Mouse (Mus musculus): Measurements from ENCODE around the gene Pip4k2b.

DNA sequence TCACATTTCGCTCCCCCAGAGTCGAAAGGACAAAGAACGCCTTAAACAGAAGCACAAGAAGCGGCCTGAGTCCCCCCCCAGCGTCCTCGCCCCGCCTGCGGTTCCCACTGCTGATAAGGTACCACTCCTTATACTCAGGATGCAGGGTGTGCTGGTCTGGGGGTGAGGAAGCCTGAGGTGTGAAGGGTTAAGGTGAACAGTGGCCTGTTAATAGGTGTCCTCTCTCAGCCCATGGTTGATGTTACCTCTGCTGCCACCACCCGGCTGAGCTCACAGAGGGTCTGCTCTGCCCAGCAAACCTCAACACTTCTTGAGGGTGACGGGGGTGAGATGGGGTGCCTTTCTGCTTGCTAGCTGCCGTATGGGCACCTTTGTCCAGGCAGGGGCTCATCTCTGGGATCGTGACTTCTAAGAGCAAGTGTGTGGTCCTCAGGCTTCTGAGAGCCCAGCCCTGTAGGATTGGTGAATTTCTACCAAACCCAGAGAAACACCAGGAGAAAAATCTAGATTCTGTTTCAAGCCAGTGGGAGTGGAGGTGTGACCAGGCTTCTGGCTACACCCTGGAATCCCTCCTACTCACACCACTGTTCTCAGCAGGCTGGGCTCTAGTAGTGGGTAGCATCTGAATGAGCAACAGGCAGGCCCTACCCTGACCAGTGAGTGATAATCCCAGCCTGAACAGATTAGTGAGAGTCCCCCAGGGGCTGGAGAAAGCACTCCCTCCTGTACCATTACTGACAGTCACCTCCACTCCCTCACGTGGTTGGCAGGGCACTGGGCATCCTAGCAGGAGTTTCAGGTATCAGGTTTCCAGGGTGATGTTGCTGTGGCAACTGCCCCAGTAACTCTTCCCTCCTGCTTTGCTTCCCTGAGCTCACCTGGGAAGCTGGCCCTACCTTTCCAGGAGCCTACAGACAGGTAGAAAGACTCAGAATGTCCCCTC, 74.0 kb downstream of the Pip4k2b start:
- TF ChIP-seq CTCF (IDR thresholded peaks at IDR 0.05; ENCODE audit: borderline replicate concordance, extremely low read depth, insufficient read depth, insufficient read length), result no peak
- no peak for TF ChIP-seq POLR2A (IDR thresholded peaks at IDR 0.05; ENCODE audit: borderline replicate concordance, extremely low read depth, insufficient read depth, insufficient read length, poor library complexity, severe bottlenecking)
